Mouse (Mus musculus) lung, postnatal 0 days (tissue): ENCODE data around the gene Tmem115.

ENCODE experiments used
- CTCF ChIP-seq: IDR thresholded peaks from 2 replicates; pipeline ENCODE4 v1.5.1; 2016; ENCODE audit warnings: antibody characterized with exemption, mild to moderate bottlenecking
- EP300 ChIP-seq: IDR thresholded peaks from 2 replicates; pipeline ENCODE4 v1.6.1; 2016; ENCODE audit warnings: antibody characterized with exemption, mild to moderate bottlenecking, control low read depth

DNA sequence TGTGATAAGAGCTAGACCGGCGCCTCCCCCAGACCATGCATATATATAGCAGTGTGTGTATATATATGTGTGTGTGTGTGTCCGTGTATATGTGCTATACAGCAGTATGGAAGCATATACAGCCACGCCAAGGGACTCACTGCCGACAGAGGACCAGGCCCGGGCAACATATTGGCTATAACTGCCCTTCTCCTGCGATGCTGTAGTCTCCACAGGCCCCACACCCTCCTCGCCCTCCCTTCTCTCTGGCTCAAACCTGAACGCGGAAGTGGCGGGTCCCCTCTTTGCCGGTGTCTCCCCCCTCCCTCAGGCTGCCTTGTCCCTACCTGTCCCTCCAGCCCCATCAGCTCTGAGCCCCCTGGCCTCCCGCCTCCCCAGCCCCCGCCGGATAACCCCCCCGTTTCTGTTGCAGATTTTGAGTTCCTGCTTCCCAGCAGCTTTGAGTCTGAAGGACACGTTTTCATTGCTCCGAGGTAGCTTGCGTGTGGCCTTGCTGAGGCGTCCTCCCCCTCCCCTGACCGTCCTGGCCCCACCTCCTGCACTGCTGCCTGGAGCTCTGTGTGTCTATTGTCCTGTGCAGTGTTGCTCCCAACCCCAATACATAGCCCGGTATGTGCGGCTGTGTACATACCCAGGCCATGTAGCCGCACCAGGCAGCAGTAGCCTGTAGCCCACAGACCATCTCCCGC lies 11.9 kb upstream of the Tmem115 start:
- TF ChIP-seq CTCF (no peak), EP300 (no peak)
